Mouse (Mus musculus): ENCODE results near the gene Abhd16b. TPM values are rescaled to one million over a fixed set of nuclear protein-coding genes. Genes with fewer than 3 reads are reported as not detected.

Gene Abhd16b
- polyA plus RNA-seq, 1 experiment from 2014 or later = 0.08 TPM

DNA sequence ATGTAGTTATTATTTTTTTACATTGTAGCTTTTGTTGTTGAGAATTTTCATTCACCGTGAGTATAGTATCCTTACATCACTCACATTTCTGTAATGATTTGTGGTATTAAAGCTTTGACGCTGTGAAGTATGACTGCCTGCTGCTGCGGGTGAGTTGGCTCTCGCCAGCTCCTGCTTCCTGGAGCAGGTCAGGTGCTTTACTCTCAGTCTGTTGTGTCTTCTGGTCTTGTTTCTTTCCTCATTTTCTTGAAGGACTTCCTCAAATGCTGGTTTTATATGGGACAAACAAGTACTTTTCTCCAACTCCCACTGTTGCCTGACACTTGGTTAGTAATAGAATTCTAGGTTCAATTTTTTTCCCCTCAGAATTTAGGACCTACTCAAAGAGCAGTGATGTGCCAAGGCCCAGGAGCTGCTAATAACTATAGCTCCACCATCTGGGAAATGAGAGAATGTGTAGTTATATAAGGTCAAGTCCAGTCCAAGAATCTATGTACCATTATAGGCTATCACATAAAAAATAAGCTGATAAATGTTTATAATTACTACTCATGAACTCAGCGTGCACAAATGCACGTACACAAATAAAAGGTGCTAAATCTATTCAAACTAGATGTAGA is 48.9 kb downstream of the Abhd16b start:
- WGBS (ENCODE audit: insufficient replicate concordance) = 77% methylated on average over 6 of the region's 6 CpGs
- Histone ChIP-seq H3K36me3 (replicated peaks; ENCODE audit: insufficient read depth, low read length) (peaks cover 18% of the 10 kb centered on the region), H3K27me3 (ENCODE audit: insufficient read depth, low read length) (no peaks in the 10 kb centered on the region), H3K4me2 (ENCODE audit: low read depth, low read length) (no peak overlapping the region), H3K4me1 (ENCODE audit: insufficient read depth) (peaks cover 5% of the 10 kb centered on the region), H3K9me3 (ENCODE audit: low read length) (no peaks in the 10 kb centered on the region), H3K27ac (ENCODE audit: low read depth) (no peak overlapping the region), H3K9ac (replicated peaks) (no peak overlapping the region), H3K4me3 (ENCODE audit: low read depth, low read length) (no peak overlapping the region)
- no peak for TF ChIP-seq EP300 (IDR thresholded peaks at IDR 0.05; ENCODE audit: low read depth)
- TF ChIP-seq CTCF (IDR thresholded peaks at IDR 0.05; ENCODE audit: low read depth) = no peak
- ATAC-seq = no peak
- DNase-seq = no peak

Other genes with a start within 250 kb of the Abhd16b start
- 4.3 and 4.9 TPM in 2 replicates for gene Gmeb2, start 205.2 kb upstream of the Abhd16b start, polyA plus RNA-seq (2015; fragmentation: Nextera tagmentation; extraction: Ambion mirVana)
- 0.19 TPM in 1 of 2 replicates, not detected in the other for gene Stmn3, start 178.7 kb upstream of the Abhd16b start, polyA plus RNA-seq (2015; fragmentation: Nextera tagmentation; extraction: Ambion mirVana)
- 8.5 and 9.9 TPM in 2 replicates for gene Rtel1, start 173.5 kb upstream of the Abhd16b start, polyA plus RNA-seq (2015; fragmentation: Nextera tagmentation; extraction: Ambion mirVana)
- gene Zgpat, start 128.3 kb upstream of the Abhd16b start, polyA plus RNA-seq (2015; fragmentation: Nextera tagmentation; extraction: Ambion mirVana) = 7.7 and 9.4 TPM in 2 replicates
- gene Arfrp1, start 127.8 kb upstream of the Abhd16b start, polyA plus RNA-seq (2015; fragmentation: Nextera tagmentation; extraction: Ambion mirVana) = 17.9 and 19.4 TPM in 2 replicates
- gene Lime1, start 113.1 kb upstream of the Abhd16b start, polyA plus RNA-seq (2015; fragmentation: Nextera tagmentation; extraction: Ambion mirVana) = 3.7 and 4.0 TPM in 2 replicates
- gene Zbtb46, start 33.8 kb upstream of the Abhd16b start, polyA plus RNA-seq (2015; fragmentation: Nextera tagmentation; extraction: Ambion mirVana) = 3.0 and 3.5 TPM in 2 replicates
- 51.8 and 52.5 TPM in 2 replicates for gene Tpd52l2, start 3.9 kb downstream of the Abhd16b start, polyA plus RNA-seq (2015; fragmentation: Nextera tagmentation; extraction: Ambion mirVana)
- 20.5 and 24.7 TPM in 2 replicates for gene Dnajc5, start 27.3 kb downstream of the Abhd16b start, polyA plus RNA-seq (2015; fragmentation: Nextera tagmentation; extraction: Ambion mirVana)
- gene Uckl1, start 91.7 kb downstream of the Abhd16b start, polyA plus RNA-seq (2015; fragmentation: Nextera tagmentation; extraction: Ambion mirVana) = 20.3 and 22.8 TPM in 2 replicates
- 16.7 and 17.5 TPM in 2 replicates for gene Prpf6, start 98.7 kb downstream of the Abhd16b start, polyA plus RNA-seq (2015; fragmentation: Nextera tagmentation; extraction: Ambion mirVana)
- 8.9 and 10.5 TPM in 2 replicates for gene Zfp512b, start 99.6 kb downstream of the Abhd16b start, polyA plus RNA-seq (2015; fragmentation: Nextera tagmentation; extraction: Ambion mirVana)
- 2.1 and 2.3 TPM in 2 replicates for gene Samd10, start 106.0 kb downstream of the Abhd16b start, polyA plus RNA-seq (2015; fragmentation: Nextera tagmentation; extraction: Ambion mirVana)
- gene Gm29797, start 163.8 kb downstream of the Abhd16b start, polyA plus RNA-seq (2015; fragmentation: Nextera tagmentation; extraction: Ambion mirVana) = not detected in 2 replicates
- 11.4 and 12.2 TPM in 2 replicates for gene Sox18, start 178.4 kb downstream of the Abhd16b start, polyA plus RNA-seq (2015; fragmentation: Nextera tagmentation; extraction: Ambion mirVana)
- gene Tcea2, start 187.1 kb downstream of the Abhd16b start, polyA plus RNA-seq (2015; fragmentation: Nextera tagmentation; extraction: Ambion mirVana) = 3.8 and 4.4 TPM in 2 replicates
- gene Rgs19, start 200.8 kb downstream of the Abhd16b start, polyA plus RNA-seq (2015; fragmentation: Nextera tagmentation; extraction: Ambion mirVana) = 18.6 and 20.5 TPM in 2 replicates
- gene Lkaaear1, start 205.2 kb downstream of the Abhd16b start, polyA plus RNA-seq (2015; fragmentation: Nextera tagmentation; extraction: Ambion mirVana) = not detected in 2 replicates
- 0.07 and 0.17 TPM in 2 replicates for gene Oprl1, start 221.8 kb downstream of the Abhd16b start, polyA plus RNA-seq (2015; fragmentation: Nextera tagmentation; extraction: Ambion mirVana)